Mouse (Mus musculus) brain, embryonic 14.5 days (tissue): ENCODE results near the gene Vmac.

Experiments
- CTCF ChIP-seq: fragments of 200-500 bp; IDR thresholded peaks from 2 replicates; pipeline ENCODE4 v1.5.1; 2012; ENCODE audit warnings: inconsistent platforms, mild to moderate bottlenecking, moderate library complexity, borderline replicate concordance; ENCODE audit not compliant: insufficient read depth, insufficient read length; ENCODE audit errors: extremely low read depth
- POLR2A ChIP-seq: fragments of 200-500 bp; IDR thresholded peaks from 2 replicates; pipeline ENCODE4 v1.6.1; 2012; ENCODE audit warnings: mild to moderate bottlenecking, inconsistent platforms, borderline replicate concordance; ENCODE audit not compliant: poor library complexity, insufficient read depth, insufficient read length, severe bottlenecking; ENCODE audit errors: extremely low read depth

DNA sequence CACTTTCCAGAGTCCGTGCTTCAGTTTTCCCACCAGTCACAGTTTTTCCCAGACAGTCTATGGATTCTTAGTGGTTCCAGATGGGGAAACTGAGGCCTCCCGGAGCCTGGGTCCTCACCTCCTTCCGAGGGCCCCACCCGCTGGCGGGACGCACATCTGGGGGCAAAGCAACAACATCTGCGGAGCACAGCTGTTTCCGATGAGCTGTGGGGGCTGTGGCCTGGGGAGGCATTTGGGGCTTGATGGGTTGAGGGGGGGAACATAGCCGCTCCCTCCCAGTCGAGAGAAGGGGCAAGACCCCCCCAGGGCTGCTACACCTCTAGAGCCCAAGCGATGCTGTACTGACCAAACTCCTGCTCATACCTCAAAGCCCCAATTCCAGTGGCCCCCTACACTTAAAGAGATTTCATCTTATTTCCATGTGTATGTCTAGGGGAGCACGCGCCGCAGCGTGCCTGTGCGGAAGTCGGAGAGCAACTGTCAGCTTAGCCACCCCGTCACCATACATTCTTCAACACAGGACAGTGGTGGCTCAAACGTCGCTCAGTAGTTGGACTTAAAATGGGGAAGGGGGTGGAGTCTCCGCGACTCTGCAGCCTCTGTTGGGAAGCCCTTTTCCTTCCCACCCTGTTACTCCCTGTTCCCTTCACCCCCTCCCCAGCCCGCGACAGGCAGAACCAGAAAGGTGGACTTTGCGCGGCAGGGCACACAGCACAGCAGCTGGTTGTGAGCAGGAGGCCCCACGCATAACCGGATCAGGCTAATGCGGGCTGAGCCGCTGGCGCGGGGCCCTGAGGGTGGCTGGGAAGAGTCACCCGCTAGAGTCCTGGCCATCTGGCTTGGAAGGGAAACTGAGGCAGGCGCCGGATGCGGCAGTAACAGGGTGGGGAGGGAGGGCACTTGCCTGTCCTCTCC lies 36.7 kb upstream of the Vmac start:
- TF ChIP-seq POLR2A (no peak), CTCF (no peak)
